Mouse (Mus musculus): ENCODE measurements around the gene Triml1.

The Triml1 gene

DNA sequence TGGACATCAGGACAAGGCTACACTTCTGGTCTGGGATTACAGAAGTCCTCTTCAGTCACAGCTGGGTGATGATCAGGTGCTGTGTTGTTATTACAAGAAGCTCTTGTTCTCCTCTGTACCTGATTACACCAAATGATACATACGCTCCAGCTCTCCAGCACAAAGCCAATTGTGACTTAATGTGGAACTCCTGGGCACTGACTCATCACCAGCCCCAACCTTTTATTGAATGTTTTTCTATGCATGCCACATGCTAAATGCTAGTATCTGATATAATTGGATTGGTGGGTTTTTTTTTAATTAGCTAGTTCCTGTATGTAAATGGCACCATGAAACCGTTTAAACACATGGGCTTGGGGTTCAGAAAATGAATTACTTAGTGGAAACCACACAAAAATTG lies at the start of gene Triml1:
Gene Triml1, minus strand, starts transcription at position 101 of the 400 bp plus-strand sequence.
- no peaks in the 10 kb centered on the region for H3K4me1 ChIP-seq (replicated peaks; ENCODE audit: low read depth, low read length)
- TF ChIP-seq NANOG (IDR thresholded peaks at IDR 0.05; ENCODE audit: borderline replicate concordance, low read length) (no peak), CTCF (conservative IDR thresholded peaks at IDR 0.05; ENCODE audit: low read length) (no peak), POU5F1 (IDR thresholded peaks at IDR 0.05; ENCODE audit: borderline replicate concordance, low read length) (no peak)
- H3K27me3 ChIP-seq (ENCODE audit: insufficient read depth, low read length), result no peaks in the 10 kb centered on the region
- no peak within 1 kb of the TSS for H3K4me3 ChIP-seq (replicated peaks; ENCODE audit: low read length)
- H3K36me3 ChIP-seq (ENCODE audit: insufficient read depth, low read length), result peaks cover 71% of the 10 kb centered on the region
- no peaks in the 10 kb centered on the region for H3K9me3 ChIP-seq (ENCODE audit: low read length)

DNA sequence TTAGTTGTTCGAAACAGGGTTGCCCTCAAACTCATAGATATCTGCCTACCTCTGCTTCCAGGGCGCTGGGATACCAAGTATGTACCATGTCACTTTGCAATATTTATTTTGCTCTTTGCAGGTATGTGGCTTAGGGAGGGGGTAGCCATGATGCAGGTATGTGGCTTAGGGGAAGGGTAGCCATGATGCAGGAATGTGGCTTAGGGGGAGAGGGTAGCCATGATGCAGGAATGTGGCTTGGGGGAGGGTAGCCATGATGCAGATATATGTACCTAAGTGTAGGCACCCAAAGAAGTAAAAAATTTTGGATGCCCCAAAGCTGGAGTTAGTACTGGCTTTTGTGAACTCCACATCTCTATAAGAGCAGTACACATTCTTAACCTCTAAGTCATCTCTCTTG lies 41.0 kb upstream of the Triml1 start:
- TF ChIP-seq NANOG (IDR thresholded peaks at IDR 0.05; ENCODE audit: borderline replicate concordance, low read length), result no peak
- no peak for TF ChIP-seq CTCF (conservative IDR thresholded peaks at IDR 0.05; ENCODE audit: low read length)
- no peak for TF ChIP-seq POU5F1 (IDR thresholded peaks at IDR 0.05; ENCODE audit: borderline replicate concordance, low read length)
- H3K4me3 ChIP-seq (replicated peaks; ENCODE audit: low read length), result peak overlapping the region; percentile 87
- no peaks in the 10 kb centered on the region for H3K9me3 ChIP-seq (ENCODE audit: low read length)
- H3K36me3 ChIP-seq (ENCODE audit: insufficient read depth, low read length), result peaks cover 59% of the 10 kb centered on the region
- peaks cover 59% of the 10 kb centered on the region for H3K4me1 ChIP-seq (replicated peaks; ENCODE audit: low read depth, low read length)
- no peaks in the 10 kb centered on the region for H3K27me3 ChIP-seq (ENCODE audit: insufficient read depth, low read length)

GRCm38 (mm10) chr8:43180054-43180690 lies 38.9 kb upstream of the Triml1 start, which contains the start of gene Triml2:
Triml2 (plus strand) TSS chr8:43180541.
- Histone ChIP-seq H3K9me3 (ENCODE audit: low read length) (no peaks in the 10 kb centered on the region), H3K4me3 (replicated peaks; ENCODE audit: low read length) (peak within 1 kb of the TSS; percentile 87), H3K27me3 (ENCODE audit: insufficient read depth, low read length) (no peaks in the 10 kb centered on the region), H3K36me3 (ENCODE audit: insufficient read depth, low read length) (peaks cover 59% of the 10 kb centered on the region), H3K4me1 (replicated peaks; ENCODE audit: low read depth, low read length) (peaks cover 62% of the 10 kb centered on the region)
- TF ChIP-seq POU5F1 (IDR thresholded peaks at IDR 0.05; ENCODE audit: borderline replicate concordance, low read length), result no peak

GRCm38 (mm10) chr8:43179189-43179588 lies 37.9 kb upstream of the Triml1 start:
- TF ChIP-seq NANOG (IDR thresholded peaks at IDR 0.05; ENCODE audit: borderline replicate concordance, low read length) (no peak), POU5F1 (IDR thresholded peaks at IDR 0.05; ENCODE audit: borderline replicate concordance, low read length) (no peak), CTCF (conservative IDR thresholded peaks at IDR 0.05; ENCODE audit: low read length) (no peak)

DNA sequence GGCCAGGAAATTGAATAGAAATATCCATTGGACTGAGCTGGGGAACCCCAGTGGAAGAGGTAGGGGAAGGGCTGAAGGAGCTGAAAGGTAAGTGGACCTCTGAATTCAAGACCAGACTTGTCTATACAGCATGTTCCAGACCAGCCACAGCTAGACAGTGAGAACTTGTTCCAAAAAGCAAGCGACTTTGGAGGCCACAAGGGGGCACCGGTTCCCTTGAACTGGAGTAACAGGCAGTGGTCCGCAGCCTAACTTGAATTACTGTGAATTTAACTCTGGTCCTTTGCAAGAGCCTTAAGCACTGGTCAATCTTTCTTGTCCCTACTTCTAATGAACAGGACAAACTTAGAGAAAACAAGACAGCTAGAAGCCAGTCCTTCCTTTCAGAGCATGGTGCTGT lies 37.0 kb upstream of the Triml1 start:
- no peaks in the 10 kb centered on the region for H3K27me3 ChIP-seq (ENCODE audit: insufficient read depth, low read length)
- no peaks in the 10 kb centered on the region for H3K9me3 ChIP-seq (ENCODE audit: low read length)
- H3K36me3 ChIP-seq (ENCODE audit: insufficient read depth, low read length), result peaks cover 54% of the 10 kb centered on the region
- peak overlapping the region; percentile 87 for H3K4me3 ChIP-seq (replicated peaks; ENCODE audit: low read length)
- H3K4me1 ChIP-seq (replicated peaks; ENCODE audit: low read depth, low read length), result peaks cover 57% of the 10 kb centered on the region
- no peak for TF ChIP-seq POU5F1 (IDR thresholded peaks at IDR 0.05; ENCODE audit: borderline replicate concordance, low read length)
- no peak for TF ChIP-seq NANOG (IDR thresholded peaks at IDR 0.05; ENCODE audit: borderline replicate concordance, low read length)
- no peak for TF ChIP-seq CTCF (conservative IDR thresholded peaks at IDR 0.05; ENCODE audit: low read length)

More at GRCm38 (mm10) chr8:43179189-43179588, 37.9 kb upstream of the Triml1 start:
- no peaks in the 10 kb centered on the region for H3K27me3 ChIP-seq (ENCODE audit: insufficient read depth, low read length)
- no peaks in the 10 kb centered on the region for H3K9me3 ChIP-seq (ENCODE audit: low read length)
- H3K4me1 ChIP-seq (replicated peaks; ENCODE audit: low read depth, low read length), result peaks cover 61% of the 10 kb centered on the region
- peaks cover 57% of the 10 kb centered on the region for H3K36me3 ChIP-seq (ENCODE audit: insufficient read depth, low read length)
- peak overlapping the region; percentile 87 for H3K4me3 ChIP-seq (replicated peaks; ENCODE audit: low read length)

GRCm38 (mm10) chr8:43176766-43177486 lies 35.6 kb upstream of the Triml1 start:
- Histone ChIP-seq H3K27me3 (ENCODE audit: insufficient read depth, low read length) (no peaks in the 10 kb centered on the region), H3K36me3 (ENCODE audit: insufficient read depth, low read length) (peaks cover 47% of the 10 kb centered on the region), H3K4me3 (replicated peaks; ENCODE audit: low read length) (peak overlapping the region; percentile 87), H3K9me3 (ENCODE audit: low read length) (no peaks in the 10 kb centered on the region), H3K4me1 (replicated peaks; ENCODE audit: low read depth, low read length) (peaks cover 47% of the 10 kb centered on the region)
- TF ChIP-seq POU5F1 (IDR thresholded peaks at IDR 0.05; ENCODE audit: borderline replicate concordance, low read length) (no peak), NANOG (IDR thresholded peaks at IDR 0.05; ENCODE audit: borderline replicate concordance, low read length) (no peak), CTCF (conservative IDR thresholded peaks at IDR 0.05; ENCODE audit: low read length) (no peak)

DNA sequence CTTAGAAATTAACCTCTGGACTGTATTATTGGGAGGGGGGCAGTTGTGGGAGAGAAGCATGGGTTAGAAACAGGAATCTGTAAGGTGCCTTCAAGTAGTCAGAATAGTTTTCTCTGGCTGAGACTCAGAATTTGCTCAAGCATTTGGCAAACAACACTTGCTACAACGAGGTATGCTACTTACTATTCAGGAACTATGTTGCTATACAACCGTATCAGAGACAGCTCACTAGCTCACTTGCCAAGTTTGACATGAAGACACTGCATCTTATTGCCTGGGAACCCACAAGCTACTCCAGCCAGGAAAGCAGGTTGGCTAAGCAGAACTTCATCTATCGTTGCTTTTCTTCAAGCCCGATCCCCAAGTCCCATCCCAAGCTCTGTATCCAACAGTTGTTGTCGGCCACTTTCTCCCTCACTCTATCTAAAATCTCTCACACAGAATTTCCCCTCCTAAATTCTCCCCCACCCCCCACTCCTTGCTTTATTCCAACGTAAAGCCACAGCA lies 28.0 kb upstream of the Triml1 start:
- Histone ChIP-seq H3K4me1 (replicated peaks; ENCODE audit: low read depth, low read length) (peaks cover 39% of the 10 kb centered on the region), H3K9me3 (ENCODE audit: low read length) (no peaks in the 10 kb centered on the region)

DNA sequence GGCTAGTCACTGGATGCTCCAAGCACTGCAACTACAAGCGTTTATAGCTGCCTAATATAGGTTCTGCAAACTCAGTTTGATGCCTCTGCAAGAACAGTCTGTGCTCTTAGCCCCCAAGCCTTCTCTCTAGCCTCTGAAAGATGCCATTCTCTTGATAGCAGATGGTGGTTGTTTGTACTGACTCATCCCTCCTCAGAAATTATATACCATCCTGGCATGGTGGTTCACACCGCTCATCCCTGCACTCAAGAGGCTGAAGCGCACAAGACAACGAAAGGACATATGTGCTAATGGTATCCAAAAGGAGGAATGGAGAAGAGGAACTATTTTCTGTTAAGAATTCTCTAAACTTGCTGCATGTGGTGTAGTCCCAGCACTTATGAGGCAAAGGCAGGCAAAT lies 26.8 kb upstream of the Triml1 start:
- H3K36me3 ChIP-seq (ENCODE audit: insufficient read depth, low read length), result peaks cover 79% of the 10 kb centered on the region
- no peak for TF ChIP-seq POU5F1 (IDR thresholded peaks at IDR 0.05; ENCODE audit: borderline replicate concordance, low read length)
- no peak for TF ChIP-seq NANOG (IDR thresholded peaks at IDR 0.05; ENCODE audit: borderline replicate concordance, low read length)
- TF ChIP-seq CTCF (conservative IDR thresholded peaks at IDR 0.05; ENCODE audit: low read length), result no peak
- H3K27me3 ChIP-seq (ENCODE audit: insufficient read depth, low read length), result no peaks in the 10 kb centered on the region
- H3K9me3 ChIP-seq (ENCODE audit: low read length), result no peaks in the 10 kb centered on the region
- peaks cover 48% of the 10 kb centered on the region for H3K4me1 ChIP-seq (replicated peaks; ENCODE audit: low read depth, low read length)
- no peak overlapping the region for H3K4me3 ChIP-seq (replicated peaks; ENCODE audit: low read length)

More for the DNA sequence above, 28.0 kb upstream of the Triml1 start:
- Histone ChIP-seq H3K27me3 (ENCODE audit: insufficient read depth, low read length) (no peaks in the 10 kb centered on the region), H3K36me3 (ENCODE audit: insufficient read depth, low read length) (peaks cover 75% of the 10 kb centered on the region), H3K4me3 (replicated peaks; ENCODE audit: low read length) (no peak overlapping the region)
- TF ChIP-seq POU5F1 (IDR thresholded peaks at IDR 0.05; ENCODE audit: borderline replicate concordance, low read length), result no peak
- no peak for TF ChIP-seq CTCF (conservative IDR thresholded peaks at IDR 0.05; ENCODE audit: low read length)
- TF ChIP-seq NANOG (IDR thresholded peaks at IDR 0.05; ENCODE audit: borderline replicate concordance, low read length), result no peak
